Mouse (Mus musculus) limb, embryonic 13.5 days (tissue): ENCODE measurements around the gene Edc4. TPM values are rescaled to one million over a fixed set of nuclear protein-coding genes. Genes with fewer than 3 reads are reported as not detected.

ENCODE experiments used
- ATAC-seq: fragments of 200-750 bp; cut with Nextera tagmentation; 2 replicates; pipeline ENCODE4 v1.8.0; 2017; ENCODE audit warnings: low read depth, moderate number of reproducible peaks, moderate TSS enrichment; ENCODE audit not compliant: low FRiP score
- H3K27ac ChIP-seq: fragments of 300-500 bp; sonication (generic); 2 replicates; pipeline ENCODE4 v1.5.1; 2015; ENCODE audit warnings: inconsistent platforms, mild to moderate bottlenecking, moderate library complexity
- H3K27me3 ChIP-seq: fragments of 300-500 bp; sonication (generic); 2 replicates; pipeline ENCODE4 v1.6.1; 2015; ENCODE audit warnings: mild to moderate bottlenecking, inconsistent platforms
- H3K36me3 ChIP-seq: fragments of 300-500 bp; sonication (generic); 2 replicates; pipeline ENCODE4 v1.6.1; 2015; ENCODE audit warnings: inconsistent platforms, mild to moderate bottlenecking, moderate library complexity
- H3K4me1 ChIP-seq: fragments of 300-500 bp; sonication (generic); 2 replicates; pipeline ENCODE4 v1.6.1; 2015; ENCODE audit warnings: inconsistent platforms
- H3K4me2 ChIP-seq: fragments of 300-500 bp; sonication (generic); replicated peaks from 2 replicates; pipeline ENCODE4 v1.6.1; 2015; ENCODE audit warnings: inconsistent platforms, mild to moderate bottlenecking, moderate library complexity
- H3K4me3 ChIP-seq: fragments of 300-500 bp; sonication (generic); 2 replicates; pipeline ENCODE4 v1.5.1; 2015; ENCODE audit warnings: moderate library complexity, mild to moderate bottlenecking, inconsistent platforms
- H3K9ac ChIP-seq: fragments of 300-500 bp; sonication (generic); 2 replicates; pipeline ENCODE4 v1.6.1; 2015; ENCODE audit warnings: mild to moderate bottlenecking, inconsistent platforms
- H3K9me3 ChIP-seq: fragments of 300-500 bp; sonication (generic); 2 replicates; pipeline ENCODE4 v1.6.1; 2016; ENCODE audit warnings: inconsistent platforms
- WGBS: fragments of 180-500 bp; shearing (Covaris S2); methylation state at CpG from one replicate; pipeline ENCODE4 v1.1.7; 2015; 5-methylcytosine and 5-hydroxymethylcytosine counted together
- polyA plus RNA-seq: library from polyadenylated mRNA; unstranded; fragments of >200 nt; fragmentation: Nextera tagmentation; extraction: Ambion mirVana; gene quantifications from 2 replicates; pipeline ENCODE4 v1.2.1, GENCODE M21; 2015

Gene Edc4
- polyA plus RNA-seq, 1 experiment from 2014 or later = 61.5 TPM

DNA sequence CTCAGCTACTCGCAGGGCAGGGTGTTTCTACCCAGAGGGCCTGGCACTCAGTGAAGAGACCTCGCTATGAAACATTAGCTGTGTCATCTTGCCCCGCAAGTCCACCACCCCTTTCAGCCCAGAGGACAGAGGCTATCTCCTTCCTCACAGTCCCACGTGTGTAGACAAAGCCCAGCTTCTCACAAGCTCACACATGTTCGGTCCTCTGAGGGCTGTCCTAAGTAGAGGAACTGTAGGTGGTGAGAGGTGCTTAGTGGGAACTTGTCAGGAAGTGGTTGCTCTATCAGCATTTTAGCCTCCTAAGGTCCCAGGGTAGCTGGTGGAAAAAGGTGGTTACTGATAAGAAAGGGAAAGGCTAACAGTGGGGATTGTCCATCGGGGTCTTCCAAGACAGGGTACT, 54.4 kb downstream of the Edc4 start:
- no peak for ATAC-seq
- Histone ChIP-seq H3K27me3 (no peaks in the 10 kb centered on the region), H3K4me1 (peaks cover 26% of the 10 kb centered on the region), H3K9me3 (no peaks in the 10 kb centered on the region), H3K4me2 (peak overlapping the region; percentile 96; the same call in 1 of the 2 replicates), H3K36me3 (peaks cover 47% of the 10 kb centered on the region), H3K27ac (0 out of 2 replicates have a peak overlapping the region, but pooled peaks have one; percentile 76), H3K4me3 (no peak overlapping the region), H3K9ac (no peak overlapping the region)
- 81% methylated on average over 6 of the region's 6 CpGs for WGBS

DNA sequence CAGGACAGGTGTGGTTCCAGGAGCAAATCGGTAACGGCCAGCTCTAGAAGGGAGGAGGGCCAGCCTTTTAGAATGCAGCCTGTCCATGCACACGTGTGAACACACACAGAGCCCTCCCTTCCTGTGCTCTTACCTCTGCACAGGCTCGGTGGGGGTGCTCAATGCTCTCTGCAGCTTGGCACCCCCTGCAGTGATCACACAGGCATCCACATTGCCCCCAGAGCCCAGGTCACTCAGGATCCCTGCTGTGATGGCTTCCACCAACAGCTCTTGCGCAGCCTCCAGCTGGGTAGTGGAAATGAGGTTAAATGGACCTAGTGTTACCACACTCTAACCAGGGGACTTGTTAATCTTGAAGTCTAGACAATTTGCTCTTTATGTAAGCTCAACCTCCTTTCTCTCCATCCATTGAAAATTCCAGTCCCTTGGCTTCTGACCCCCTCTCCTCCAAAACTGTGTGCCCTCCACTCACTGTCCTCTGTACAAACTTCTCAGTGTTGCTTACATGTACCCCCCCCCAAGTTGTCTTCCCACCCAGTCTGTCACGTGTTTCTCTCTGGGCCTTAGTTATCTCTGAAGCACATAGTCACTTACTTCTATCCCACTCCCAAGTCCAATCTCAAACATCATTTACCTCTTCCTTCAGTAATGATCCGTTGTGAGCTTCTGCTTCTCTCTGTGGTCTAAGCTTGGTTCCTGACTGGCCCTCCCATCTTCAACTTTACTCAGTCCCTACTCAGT, 55.4 kb downstream of the Edc4 start:
- Histone ChIP-seq H3K4me2 (peak overlapping the region; percentile 96), H3K9ac (peak overlapping the region; percentile 82), H3K9me3 (no peaks in the 10 kb centered on the region), H3K4me3 (peak overlapping the region; percentile 77), H3K27me3 (no peaks in the 10 kb centered on the region), H3K27ac (peak overlapping the region; percentile 76), H3K36me3 (peaks cover 44% of the 10 kb centered on the region), H3K4me1 (peaks cover 26% of the 10 kb centered on the region)
- ATAC-seq = no peak
- 21% methylated on average over 7 of the region's 7 CpGs for WGBS

DNA sequence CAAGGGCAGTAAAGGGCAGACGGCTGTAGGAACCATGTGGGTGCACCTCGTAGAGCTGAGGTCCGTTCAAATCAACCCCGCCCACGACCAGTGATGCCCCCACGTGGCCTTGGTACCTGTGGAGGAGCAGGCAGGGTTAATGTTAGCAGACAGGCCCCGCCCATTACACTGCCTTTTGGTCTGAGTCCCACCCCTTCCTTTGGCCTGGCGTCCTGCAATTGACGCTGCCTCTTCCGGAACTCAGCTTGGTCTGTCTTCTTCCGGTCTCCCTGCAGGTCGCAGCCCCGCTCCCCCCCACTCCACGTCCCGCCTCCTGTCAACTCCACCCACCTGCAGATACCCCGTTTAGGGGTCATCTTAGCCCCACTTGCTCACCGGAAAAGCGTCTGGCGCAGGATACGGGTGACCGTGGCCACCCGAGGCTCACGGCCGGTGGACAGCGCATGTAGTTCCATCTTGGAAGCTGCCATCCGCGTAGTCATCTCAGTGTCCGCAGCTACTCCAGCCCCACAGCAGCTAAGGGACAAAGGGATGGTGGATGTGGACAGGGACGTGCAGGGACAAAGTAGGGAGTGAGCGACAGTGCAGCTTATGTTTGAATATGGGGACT, 56.3 kb downstream of the Edc4 start:
- H3K4me3 ChIP-seq = peak overlapping the region; percentile 77
- H3K4me1 ChIP-seq = peaks cover 26% of the 10 kb centered on the region
- H3K9me3 ChIP-seq = no peaks in the 10 kb centered on the region
- peak overlapping the region; percentile 76 for H3K27ac ChIP-seq
- H3K9ac ChIP-seq = peak overlapping the region; percentile 82
- peak overlapping the region; percentile 96 for H3K4me2 ChIP-seq
- peaks cover 44% of the 10 kb centered on the region for H3K36me3 ChIP-seq
- ATAC-seq = peak; percentile 90
- no peaks in the 10 kb centered on the region for H3K27me3 ChIP-seq
- under 1% methylated on average over 30 of the region's 30 CpGs for WGBS

DNA sequence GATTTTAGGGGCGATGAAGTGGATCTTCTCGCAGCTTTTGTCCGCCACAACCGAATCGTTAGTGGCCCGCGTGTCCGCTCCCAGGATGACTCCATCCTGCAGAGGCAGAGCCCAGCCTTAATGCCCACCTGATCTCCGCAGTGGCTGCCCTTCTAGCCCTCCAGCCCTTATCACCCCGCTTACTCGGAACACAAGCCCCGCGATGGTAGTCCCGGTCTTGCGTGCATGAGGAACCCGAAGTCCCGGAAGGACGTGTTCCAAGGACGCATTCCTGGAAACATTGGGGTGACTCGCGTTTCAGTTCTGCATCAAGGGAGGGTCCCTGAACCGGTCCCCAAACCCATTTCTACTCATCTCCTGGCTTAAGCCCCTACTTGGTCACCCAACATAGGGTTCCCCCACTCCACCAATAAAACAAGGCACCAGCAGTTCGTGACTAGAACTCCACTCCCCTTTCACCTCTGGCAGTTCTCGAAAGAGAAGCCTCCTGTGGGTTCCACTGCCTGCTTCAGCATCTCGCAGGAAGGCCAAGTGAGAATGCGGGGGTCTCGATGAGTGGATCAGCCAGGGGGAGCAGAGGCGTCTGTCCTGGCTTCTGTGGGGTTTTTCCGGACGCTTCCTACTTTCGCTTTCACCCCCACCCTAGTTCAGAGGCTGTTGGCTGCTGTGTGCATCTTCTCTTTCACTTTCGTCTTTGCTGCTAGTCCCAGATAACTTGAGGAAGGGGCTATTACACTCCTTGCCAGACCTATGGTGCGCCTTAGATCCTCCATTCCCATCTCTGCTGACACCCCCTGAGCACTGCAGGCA, 57.0 kb downstream of the Edc4 start:
- Histone ChIP-seq H3K4me3 (peak overlapping the region; percentile 77), H3K4me2 (peak overlapping the region; percentile 96), H3K36me3 (peaks cover 44% of the 10 kb centered on the region), H3K4me1 (peaks cover 26% of the 10 kb centered on the region), H3K9me3 (no peaks in the 10 kb centered on the region), H3K27ac (peak overlapping the region; percentile 76), H3K9ac (peak overlapping the region; percentile 82), H3K27me3 (no peaks in the 10 kb centered on the region)
- peak; percentile 5; the same call in 1 of the 2 replicates for ATAC-seq
- 1% methylated on average over 33 of the region's 33 CpGs for WGBS

DNA sequence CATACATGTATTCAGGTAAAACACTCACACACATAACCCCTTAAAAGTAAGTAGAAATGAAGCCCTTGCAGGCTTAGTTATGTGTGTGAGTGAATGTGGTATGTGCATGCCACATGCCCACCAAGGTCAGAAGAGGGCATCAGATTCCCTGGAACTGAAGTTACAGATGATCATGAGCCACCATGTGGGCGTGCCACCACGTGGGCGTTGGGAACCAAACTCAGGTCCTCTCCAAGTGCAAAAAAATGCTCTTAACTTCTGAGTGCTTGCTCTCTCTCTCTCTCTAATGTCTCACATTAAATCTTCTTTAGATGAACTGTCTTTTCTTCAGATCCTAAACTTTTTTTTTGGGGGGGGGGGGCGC, 57.6 kb downstream of the Edc4 start, which contains the start of gene Psmb10:
Gene Psmb10 (minus strand): TSS at position 139 of the 364 bp plus-strand sequence.
- H3K27ac ChIP-seq = peak within 1 kb of the TSS; percentile 76

DNA sequence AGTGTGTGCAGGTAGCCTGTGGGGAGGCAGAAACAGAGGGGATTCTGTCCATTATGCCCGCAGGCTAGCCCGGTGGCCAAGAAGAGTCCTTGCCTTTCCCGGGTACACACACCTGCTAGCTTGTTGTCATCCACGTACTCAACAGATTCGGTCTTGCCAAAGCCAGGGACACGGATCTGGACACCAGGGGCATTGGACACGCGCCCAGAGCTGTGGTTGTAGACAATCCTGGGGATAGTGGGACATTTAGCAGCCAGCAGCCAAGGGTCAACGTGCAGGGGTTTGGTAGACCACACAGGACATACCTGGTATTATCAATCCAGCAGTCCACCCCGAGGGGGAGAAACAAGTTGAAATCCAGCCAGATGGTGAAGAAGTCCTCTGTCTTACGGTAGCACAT, 61.3 kb downstream of the Edc4 start:
- H3K9ac ChIP-seq = no peak overlapping the region
- 92% methylated on average over 11 of the region's 11 CpGs for WGBS
- no peak for ATAC-seq

More for the DNA sequence above, 57.6 kb downstream of the Edc4 start, which contains the start of gene Psmb10:
- H3K4me1 ChIP-seq = peaks cover 26% of the 10 kb centered on the region
- H3K9me3 ChIP-seq = no peaks in the 10 kb centered on the region
- H3K4me3 ChIP-seq = peak within 1 kb of the TSS; percentile 77
- H3K27me3 ChIP-seq = no peaks in the 10 kb centered on the region
- 20% methylated on average over 4 of the region's 4 CpGs for WGBS
- H3K9ac ChIP-seq = peak within 1 kb of the TSS; percentile 82
- H3K4me2 ChIP-seq = peak within 1 kb of the TSS; percentile 96
- peaks cover 45% of the 10 kb centered on the region for H3K36me3 ChIP-seq
- no peak for ATAC-seq

DNA sequence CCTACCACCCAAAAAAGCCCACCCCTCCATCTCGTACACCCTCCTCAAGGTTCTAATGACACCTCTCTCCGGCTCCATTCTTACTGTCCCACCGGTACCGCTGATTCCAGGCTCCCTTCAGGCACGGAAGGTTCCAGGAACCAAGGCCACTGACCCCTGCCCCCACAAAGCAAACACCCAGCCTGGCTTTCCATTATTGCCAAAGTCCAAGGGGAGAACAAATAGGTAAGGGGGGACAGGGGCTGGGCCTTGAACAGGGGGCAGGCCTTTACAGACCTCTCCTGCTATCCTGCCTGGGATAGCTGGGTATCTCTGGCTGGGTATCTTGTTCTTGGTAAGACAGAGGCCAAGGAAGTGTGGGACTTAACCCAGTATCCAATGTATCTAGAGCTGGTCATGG, 61.9 kb downstream of the Edc4 start:
- Histone ChIP-seq H3K27ac (no peak overlapping the region), H3K4me3 (no peak overlapping the region), H3K36me3 (peaks cover 79% of the 10 kb centered on the region), H3K9ac (no peak overlapping the region), H3K9me3 (no peaks in the 10 kb centered on the region), H3K4me1 (peaks cover 10% of the 10 kb centered on the region; the same call in 1 of the 2 replicates), H3K4me2 (no peak overlapping the region), H3K27me3 (no peaks in the 10 kb centered on the region)
- 96% methylated on average over 5 of the region's 5 CpGs for WGBS
- no peak for ATAC-seq

More for the DNA sequence above, 61.3 kb downstream of the Edc4 start:
- no peak overlapping the region for H3K4me3 ChIP-seq
- no peaks in the 10 kb centered on the region for H3K27me3 ChIP-seq
- no peak overlapping the region for H3K27ac ChIP-seq
- peaks cover 10% of the 10 kb centered on the region; the same call in 1 of the 2 replicates for H3K4me1 ChIP-seq
- H3K9me3 ChIP-seq = no peaks in the 10 kb centered on the region
- H3K4me2 ChIP-seq = no peak overlapping the region
- H3K36me3 ChIP-seq = peaks cover 74% of the 10 kb centered on the region

DNA sequence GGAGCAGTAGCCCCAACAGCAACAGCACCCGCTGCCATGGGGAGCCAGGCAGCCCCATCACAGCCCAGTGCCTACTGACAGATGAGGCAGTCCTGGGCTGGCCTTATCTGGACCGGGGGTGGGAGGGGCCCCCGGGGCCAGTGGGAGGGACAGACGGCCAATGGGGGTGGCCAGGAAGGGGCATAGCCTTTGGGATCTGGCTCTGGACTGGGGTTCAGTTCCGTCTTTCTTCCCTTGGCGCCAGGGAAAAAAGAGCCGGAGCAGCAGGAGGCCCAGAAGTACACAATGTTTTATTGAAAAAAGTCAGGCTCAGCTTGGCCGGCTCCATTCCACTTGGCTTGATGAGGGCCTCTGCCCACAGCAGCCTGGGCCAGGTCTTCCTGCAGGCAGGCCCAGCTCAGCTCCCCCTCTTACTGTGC, 62.6 kb downstream of the Edc4 start, which contains the start of gene Lcat:
Gene Lcat (minus strand): TSS at position 62 of the 419 bp plus-strand sequence.
- Histone ChIP-seq H3K27me3 (no peaks in the 10 kb centered on the region), H3K9ac (no peak within 1 kb of the TSS), H3K4me2 (no peak within 1 kb of the TSS), H3K36me3 (peaks cover 87% of the 10 kb centered on the region), H3K27ac (no peak within 1 kb of the TSS), H3K9me3 (no peaks in the 10 kb centered on the region), H3K4me3 (no peak within 1 kb of the TSS), H3K4me1 (peaks cover 3% of the 10 kb centered on the region; the same call in 1 of the 2 replicates)
- no peak for ATAC-seq
- WGBS = 89% methylated on average over 8 of the region's 8 CpGs

Other genes with a start within 250 kb of the Edc4 start
- 140 and 142 TPM in 2 replicates for gene Ctcf, start 244.3 kb upstream of the Edc4 start, polyA plus RNA-seq
- gene Agrp, start 243.5 kb upstream of the Edc4 start, polyA plus RNA-seq = 1.9 and 2.0 TPM in 2 replicates
- 0.55 and 0.77 TPM in 2 replicates for gene Carmil2, start 194.6 kb upstream of the Edc4 start, polyA plus RNA-seq
- gene Acd, start 179.8 kb upstream of the Edc4 start, polyA plus RNA-seq = 81.5 and 83.9 TPM in 2 replicates
- gene Pard6a, start 179.7 kb upstream of the Edc4 start, polyA plus RNA-seq = 17.7 TPM in 2 replicates
- gene 4933405L10Rik, start 173.2 kb upstream of the Edc4 start, polyA plus RNA-seq = 0.36 TPM in 1 of 2 replicates, not detected in the other
- 30.8 and 32.2 TPM in 2 replicates for gene Enkd1, start 172.7 kb upstream of the Edc4 start, polyA plus RNA-seq
- 27.4 and 28.4 TPM in 2 replicates for gene Gfod2, start 122.2 kb upstream of the Edc4 start, polyA plus RNA-seq
- 15.1 and 16.2 TPM in 2 replicates for gene Ranbp10, start 53.5 kb upstream of the Edc4 start, polyA plus RNA-seq
- gene Tsnaxip1, start 53.1 kb upstream of the Edc4 start, polyA plus RNA-seq = 0.20 and 0.27 TPM in 2 replicates
- gene Cenpt, start 27.6 kb upstream of the Edc4 start, polyA plus RNA-seq = 52.1 and 54.6 TPM in 2 replicates
- gene Thap11, start 25.7 kb upstream of the Edc4 start, polyA plus RNA-seq = 79.0 and 83.0 TPM in 2 replicates
- gene Nutf2, start 20.3 kb upstream of the Edc4 start, polyA plus RNA-seq = 253 and 274 TPM in 2 replicates
- gene Nrn1l, start 12.7 kb downstream of the Edc4 start, polyA plus RNA-seq = 0.60 TPM in 1 of 2 replicates, not detected in the other
- gene Pskh1, start 19.6 kb downstream of the Edc4 start, polyA plus RNA-seq = 45.9 and 46.2 TPM in 2 replicates
- 1.4 and 1.7 TPM in 2 replicates for gene Ctrl, start 53.0 kb downstream of the Edc4 start, polyA plus RNA-seq
- 29.2 and 32.0 TPM in 2 replicates for gene Psmb10, start 57.6 kb downstream of the Edc4 start, polyA plus RNA-seq
- gene Lcat, start 62.5 kb downstream of the Edc4 start, polyA plus RNA-seq = 2.8 TPM in 2 replicates
- gene Slc12a4, start 85.2 kb downstream of the Edc4 start, polyA plus RNA-seq = 48.8 and 56.3 TPM in 2 replicates
- not detected in 2 replicates for gene Dpep3, start 98.5 kb downstream of the Edc4 start, polyA plus RNA-seq
- gene Dus2, start 110.5 kb downstream of the Edc4 start, polyA plus RNA-seq = 27.3 and 27.5 TPM in 2 replicates
- gene Dpep2nb, start 125.1 kb downstream of the Edc4 start, polyA plus RNA-seq = not detected in 2 replicates
- 19.7 and 20.1 TPM in 2 replicates for gene Ddx28, start 131.0 kb downstream of the Edc4 start, polyA plus RNA-seq
- 9.1 and 9.4 TPM in 2 replicates for gene Nfatc3, start 178.0 kb downstream of the Edc4 start, polyA plus RNA-seq